Comparison of ENCODE assay signal across 13 mouse cellular contexts in the genomic region with DNA sequence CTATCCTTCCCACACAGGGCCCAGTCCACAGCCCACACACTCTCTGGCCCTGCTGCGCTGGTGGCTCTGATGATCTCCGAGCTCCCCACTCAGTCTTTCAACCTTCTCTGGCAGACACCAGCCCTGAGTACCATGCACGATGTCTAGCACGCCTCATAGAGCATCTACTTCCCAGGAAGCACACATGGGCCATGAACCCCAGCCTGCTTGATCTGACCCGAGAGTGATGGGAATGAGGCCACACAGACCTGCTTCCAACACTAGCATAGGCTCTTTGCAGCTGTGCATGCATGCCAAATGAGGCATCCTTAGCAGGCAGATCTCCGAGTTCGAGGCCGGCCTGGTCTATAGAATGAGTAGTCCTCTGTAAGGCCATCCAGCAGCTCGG. TPM values are rescaled to one million over a fixed set of nuclear protein-coding genes. Genes with fewer than 3 reads are reported as not detected.
DNase-seq lines count a peak whose midpoint lies in the region; ATAC-seq and TF ChIP-seq lines count a peak whose summit lies in the region.
"Had no signal": no experiment of that assay in that cellular context is flagged by ENCODE, and none has a peak within 500 bp of the region (broad histone marks: within the 10 kb centered on the region; RNA-seq: fewer than 3 reads in every experiment).

No protein-coding gene starts in this region.

- H3K9ac ChIP-seq in heart, embryonic 11.5 days (ENCODE audit: low read depth, low read length): no peak overlapping the region
- no peak overlapping the region for H3K9ac ChIP-seq in kidney, postnatal 0 days (ENCODE audit: low read depth, low read length)
- H3K9ac ChIP-seq in neural tube, embryonic 15.5 days (replicated peaks): no peak overlapping the region
- no peak overlapping the region for H3K9ac ChIP-seq in stomach, embryonic 16.5 days (ENCODE audit: low read length)
- H3K9ac ChIP-seq: forebrain, embryonic 13.5 days had no signal

- no peak overlapping the region for H3K4me3 ChIP-seq in heart, embryonic 11.5 days (ENCODE audit: low read depth, low read length)
- no peak overlapping the region for H3K4me3 ChIP-seq in kidney, postnatal 0 days (replicated peaks; ENCODE audit: low read depth, low read length)
- H3K4me3 ChIP-seq in neural tube, embryonic 15.5 days (replicated peaks): no peak overlapping the region
- H3K4me3 ChIP-seq in stomach, embryonic 16.5 days (replicated peaks; ENCODE audit: low read length): no peak overlapping the region
- H3K4me3 ChIP-seq: forebrain, embryonic 13.5 days had no signal

- peaks cover 6% of the 10 kb centered on the region; the same call in 1 of the 2 replicates for H3K36me3 ChIP-seq in heart, embryonic 11.5 days (ENCODE audit: control insufficient read depth, insufficient read depth, low read length)
- peaks cover 7% of the 10 kb centered on the region; the same call in 1 of the 2 replicates for H3K36me3 ChIP-seq in kidney, postnatal 0 days (ENCODE audit: insufficient read depth, low read length)
- peaks cover 42% of the 10 kb centered on the region for H3K36me3 ChIP-seq in neural tube, embryonic 15.5 days
- peaks cover 27% of the 10 kb centered on the region for H3K36me3 ChIP-seq in stomach, embryonic 16.5 days (ENCODE audit: control insufficient read depth, insufficient read depth, low read length)

- WGBS in heart, embryonic 11.5 days (ENCODE audit: insufficient replicate concordance): 93% methylated on average over 9 of the region's 9 CpGs
- 85% methylated on average over 9 of the region's 9 CpGs for WGBS in kidney, postnatal 0 days
- whole genome bisulfite sequencing in neural tube, embryonic 15.5 days: 81% methylated on average over 9 of the region's 9 CpGs
- 90% methylated on average over 9 of the region's 9 CpGs for WGBS in stomach, embryonic 16.5 days

- no peak overlapping the region for H3K4me2 ChIP-seq in heart, embryonic 11.5 days
- no peak overlapping the region for H3K4me2 ChIP-seq in kidney, postnatal 0 days (ENCODE audit: low read length)
- H3K4me2 ChIP-seq in neural tube, embryonic 15.5 days: no peak overlapping the region
- H3K4me2 ChIP-seq in stomach, embryonic 16.5 days (ENCODE audit: low read depth, low read length): no peak overlapping the region
- H3K4me2 ChIP-seq: forebrain, embryonic 13.5 days had no signal

- H3K27me3 ChIP-seq in heart, embryonic 11.5 days (ENCODE audit: control insufficient read depth, insufficient read depth, low read length): no peaks in the 10 kb centered on the region
- H3K27me3 ChIP-seq in kidney, postnatal 0 days (ENCODE audit: insufficient read depth, low read length): no peaks in the 10 kb centered on the region
- H3K27me3 ChIP-seq in neural tube, embryonic 15.5 days (replicated peaks): no peaks in the 10 kb centered on the region
- no peaks in the 10 kb centered on the region for H3K27me3 ChIP-seq in stomach, embryonic 16.5 days (ENCODE audit: control insufficient read depth, insufficient read depth, low read length)
- H3K27me3 ChIP-seq: forebrain, embryonic 13.5 days had no signal

- TF ChIP-seq CTCF in kidney, postnatal 0 days (IDR thresholded peaks at IDR 0.05; ENCODE audit: low read depth): no peak

- no peak overlapping the region for H3K27ac ChIP-seq in heart, embryonic 11.5 days (ENCODE audit: low read depth, low read length)
- H3K27ac ChIP-seq in kidney, postnatal 0 days: peak overlapping the region; percentile 38
- H3K27ac ChIP-seq in neural tube, embryonic 15.5 days (replicated peaks): 0 out of 2 replicates have a peak overlapping the region, but pooled peaks have one; percentile 33
- peak overlapping the region; percentile 82 for H3K27ac ChIP-seq in stomach, embryonic 16.5 days (ENCODE audit: low read length)
- H3K27ac ChIP-seq: forebrain, embryonic 13.5 days had no signal

- DNase-seq in heart, adult 11 months: peak; percentile 91
- no peak for DNase-seq in kidney, postnatal 0 days (ENCODE audit: low spot score)
- DNase-seq in kidney, postnatal 36 days: no peak
- no peak for DNase-seq in neural tube, embryonic 10.5 days (ENCODE audit: extremely low spot score, low spot score)
- DNase-seq in urinary bladder, postnatal 36 days (ENCODE audit: low spot score in 2 of 2): no peak
- DNase-seq: gastrocnemius, postnatal 10 days; right cerebral cortex, postnatal 25 days; thymus, adult 18-20 months had no signal

- no peaks in the 10 kb centered on the region; the same call in 1 of the 2 replicates for H3K4me1 ChIP-seq in heart, embryonic 11.5 days (ENCODE audit: control insufficient read depth, insufficient read depth, low read length)
- peaks cover 9% of the 10 kb centered on the region for H3K4me1 ChIP-seq in kidney, postnatal 0 days (replicated peaks; ENCODE audit: insufficient read depth, low read length)
- H3K4me1 ChIP-seq in neural tube, embryonic 15.5 days: peaks cover 4% of the 10 kb centered on the region; the same call in 1 of the 2 replicates
- peaks cover 20% of the 10 kb centered on the region for H3K4me1 ChIP-seq in stomach, embryonic 16.5 days (ENCODE audit: control insufficient read depth, insufficient read depth, low read length)
- H3K4me1 ChIP-seq: forebrain, embryonic 13.5 days had no signal

- H3K9me3 ChIP-seq in heart, embryonic 11.5 days (replicated peaks; ENCODE audit: control insufficient read depth, low read length): no peaks in the 10 kb centered on the region
- H3K9me3 ChIP-seq in kidney, postnatal 0 days (replicated peaks; ENCODE audit: low read length): no peaks in the 10 kb centered on the region
- no peaks in the 10 kb centered on the region for H3K9me3 ChIP-seq in neural tube, embryonic 15.5 days (replicated peaks)
- no peaks in the 10 kb centered on the region for H3K9me3 ChIP-seq in stomach, embryonic 16.5 days (replicated peaks; ENCODE audit: control insufficient read depth, low read length)
- H3K9me3 ChIP-seq: forebrain, embryonic 13.5 days had no signal

- no peak for ATAC-seq in heart, embryonic 11.5 days (replicated peaks; ENCODE audit: insufficient number of reproducible peaks, low FRiP score, low TSS enrichment)
- ATAC-seq in kidney, postnatal 0 days (replicated peaks; ENCODE audit: low FRiP score, low read depth): no peak
- no peak for ATAC-seq in neural tube, embryonic 15.5 days (ENCODE audit: low FRiP score)
- ATAC-seq in stomach, embryonic 16.5 days (ENCODE audit: insufficient read depth, low FRiP score): no peak
- ATAC-seq: forebrain, embryonic 13.5 days; midbrain, embryonic 16.5 days had no signal

RNA-seq across cellular contexts. Expression of gene Arfgap3, which starts 45.2 kb away (rescaled TPM):
- polyA plus RNA-seq in heart, embryonic 11.5 days (2014; fragmentation: Nextera tagmentation; extraction: Ambion mirVana): 29.9 and 34.4 TPM in 2 replicates
- 36.2 and 40.9 TPM in 2 replicates for polyA plus RNA-seq in kidney, postnatal 0 days (2015; fragmentation: Nextera tagmentation; extraction: Ambion mirVana)
- 37.0 and 39.6 TPM in 2 replicates for polyA plus RNA-seq in neural tube, embryonic 15.5 days (2015; fragmentation: Nextera tagmentation; extraction: Ambion mirVana)
- 79.9 and 80.6 TPM in 2 replicates for polyA plus RNA-seq in stomach, embryonic 16.5 days (2015; fragmentation: Nextera tagmentation; extraction: Ambion mirVana)

RNA-seq across cellular contexts. Expression of gene A4galt, which starts 53.2 kb away (rescaled TPM):
- polyA plus RNA-seq in heart, embryonic 11.5 days (2014; fragmentation: Nextera tagmentation; extraction: Ambion mirVana): 0.17 and 0.55 TPM in 2 replicates
- polyA plus RNA-seq in kidney, postnatal 0 days (2015; fragmentation: Nextera tagmentation; extraction: Ambion mirVana): 26.5 and 27.2 TPM in 2 replicates
- 2.5 and 4.2 TPM in 2 replicates for polyA plus RNA-seq in neural tube, embryonic 15.5 days (2015; fragmentation: Nextera tagmentation; extraction: Ambion mirVana)
- polyA plus RNA-seq in stomach, embryonic 16.5 days (2015; fragmentation: Nextera tagmentation; extraction: Ambion mirVana): 15.3 and 16.9 TPM in 2 replicates
